Comparison of ENCODE assay signal across 31 mouse cellular contexts in genomic region chr11:17481436-17481996, GRCm38 (mm10).
DNase-seq lines count a peak whose midpoint lies in the region; ATAC-seq and TF ChIP-seq lines count a peak whose summit lies in the region.
"Had no signal": no experiment of that assay in that cellular context is flagged by ENCODE, and none has a peak within 500 bp of the region (broad histone marks: within the 10 kb centered on the region; RNA-seq: fewer than 3 reads in every experiment).

No protein-coding gene starts in this region.

- ATAC-seq in intestine, embryonic 14.5 days (replicated peaks; ENCODE audit: low FRiP score, low TSS enrichment, low read depth) = no peak; the same call in 1 of the 2 replicates
- no peak for ATAC-seq in intestine, postnatal 0 days
- ATAC-seq in lung, embryonic 16.5 days (ENCODE audit: low read depth) = peak; percentile 94
- ATAC-seq in lung, postnatal 0 days = peak; percentile 82
- no peak for ATAC-seq in stomach, embryonic 16.5 days (ENCODE audit: insufficient read depth, low FRiP score)
- ATAC-seq: forebrain, embryonic 15.5 days; inflammation-experienced regulatory T-cells, adult 6 months; Patski had no signal

- no peak overlapping the region for H3K9ac ChIP-seq in intestine, embryonic 14.5 days (ENCODE audit: low read length)
- H3K9ac ChIP-seq in intestine, postnatal 0 days (ENCODE audit: low read depth, low read length) = no peak overlapping the region
- no peak overlapping the region for H3K9ac ChIP-seq in lung, embryonic 16.5 days (ENCODE audit: low read length)
- no peak overlapping the region for H3K9ac ChIP-seq in lung, postnatal 0 days (replicated peaks; ENCODE audit: low read depth)
- no peak overlapping the region for H3K9ac ChIP-seq in stomach, embryonic 16.5 days (ENCODE audit: low read length)
- H3K9ac ChIP-seq: embryonic facial prominence, embryonic 12.5 days; forebrain, embryonic 15.5 days; heart, embryonic 13.5 days; hindbrain, embryonic 13.5 days; liver, embryonic 15.5 days had no signal

- 49% methylated on average over 4 of the region's 4 CpGs for WGBS in intestine, embryonic 14.5 days
- WGBS in intestine, postnatal 0 days = 44% methylated on average over 4 of the region's 4 CpGs
- 29% methylated on average over 4 of the region's 4 CpGs for WGBS in lung, embryonic 16.5 days
- 30% methylated on average over 4 of the region's 4 CpGs for WGBS in lung, postnatal 0 days
- 28% methylated on average over 4 of the region's 4 CpGs for WGBS in stomach, embryonic 16.5 days
- WGBS in midbrain, embryonic 10.5 days = 81% methylated on average over 4 of the region's 4 CpGs

- H3K27me3 ChIP-seq in intestine, embryonic 14.5 days (replicated peaks; ENCODE audit: control insufficient read depth, insufficient read depth, low read length) = no peaks in the 10 kb centered on the region
- H3K27me3 ChIP-seq in intestine, postnatal 0 days (replicated peaks; ENCODE audit: control insufficient read depth, insufficient read depth, low read length) = no peaks in the 10 kb centered on the region
- no peaks in the 10 kb centered on the region for H3K27me3 ChIP-seq in lung, embryonic 16.5 days (ENCODE audit: control insufficient read depth, insufficient read depth, low read depth, low read length)
- H3K27me3 ChIP-seq in lung, postnatal 0 days (replicated peaks; ENCODE audit: insufficient read depth, low read length) = no peaks in the 10 kb centered on the region
- no peaks in the 10 kb centered on the region for H3K27me3 ChIP-seq in stomach, embryonic 16.5 days (ENCODE audit: control insufficient read depth, insufficient read depth, low read length)
- H3K27me3 ChIP-seq in midbrain, embryonic 10.5 days (ENCODE audit: low read depth, poor library complexity, severe bottlenecking) = no peaks in the 10 kb centered on the region
- H3K27me3 ChIP-seq: CH12.LX; embryonic facial prominence, embryonic 12.5 days; forebrain, embryonic 15.5 days; heart, embryonic 13.5 days; hindbrain, embryonic 13.5 days; liver, embryonic 15.5 days; megakaryocyte, embryonic 14.5 days; Patski had no signal

- no peak overlapping the region for H3K4me3 ChIP-seq in intestine, embryonic 14.5 days (ENCODE audit: low read depth, low read length)
- no peak overlapping the region for H3K4me3 ChIP-seq in intestine, postnatal 0 days (ENCODE audit: low read depth, low read length)
- H3K4me3 ChIP-seq in lung, embryonic 16.5 days (ENCODE audit: low read length) = no peak overlapping the region
- H3K4me3 ChIP-seq in lung, postnatal 0 days (ENCODE audit: low read depth, low read length) = no peak overlapping the region
- no peak overlapping the region for H3K4me3 ChIP-seq in stomach, embryonic 16.5 days (replicated peaks; ENCODE audit: low read length)
- H3K4me3 ChIP-seq in midbrain, embryonic 10.5 days = no peak overlapping the region
- H3K4me3 ChIP-seq: embryonic facial prominence, embryonic 12.5 days; forebrain, embryonic 15.5 days; heart, adult 2 months; heart, embryonic 13.5 days; hindbrain, embryonic 13.5 days; left cerebral cortex, adult 2 months; liver, embryonic 15.5 days; megakaryocyte, embryonic 14.5 days had no signal

- no peaks in the 10 kb centered on the region for H3K4me1 ChIP-seq in intestine, embryonic 14.5 days (replicated peaks; ENCODE audit: control insufficient read depth, insufficient read depth, low read length)
- no peaks in the 10 kb centered on the region for H3K4me1 ChIP-seq in intestine, postnatal 0 days (replicated peaks; ENCODE audit: control insufficient read depth, insufficient read depth, low read length)
- peaks cover 5% of the 10 kb centered on the region; the same call in 1 of the 2 replicates for H3K4me1 ChIP-seq in lung, embryonic 16.5 days (replicated peaks; ENCODE audit: control insufficient read depth, insufficient read depth, low read length)
- H3K4me1 ChIP-seq in lung, postnatal 0 days (ENCODE audit: insufficient read depth, low read depth, low read length) = no peaks in the 10 kb centered on the region
- 0 out of 2 replicates have a peak, but pooled peaks cover 2% of the 10 kb centered on the region for H3K4me1 ChIP-seq in stomach, embryonic 16.5 days (ENCODE audit: control insufficient read depth, insufficient read depth, low read length)
- peaks cover 4% of the 10 kb centered on the region; the same call in 1 of the 2 replicates for H3K4me1 ChIP-seq in midbrain, embryonic 10.5 days
- H3K4me1 ChIP-seq: embryonic facial prominence, embryonic 12.5 days; forebrain, embryonic 15.5 days; heart, embryonic 13.5 days; hindbrain, embryonic 13.5 days; liver, embryonic 15.5 days; megakaryocyte, embryonic 14.5 days had no signal

- H3K4me2 ChIP-seq in intestine, embryonic 14.5 days (ENCODE audit: low read length) = no peak overlapping the region
- no peak overlapping the region for H3K4me2 ChIP-seq in intestine, postnatal 0 days (replicated peaks; ENCODE audit: low read depth)
- no peak overlapping the region for H3K4me2 ChIP-seq in lung, embryonic 16.5 days (ENCODE audit: low read depth, low read length)
- H3K4me2 ChIP-seq in lung, postnatal 0 days (replicated peaks; ENCODE audit: low read depth, low read length) = no peak overlapping the region
- no peak overlapping the region for H3K4me2 ChIP-seq in stomach, embryonic 16.5 days (ENCODE audit: low read depth, low read length)
- H3K4me2 ChIP-seq: embryonic facial prominence, embryonic 12.5 days; forebrain, embryonic 15.5 days; heart, embryonic 13.5 days; hindbrain, embryonic 13.5 days; liver, embryonic 15.5 days had no signal

- H3K27ac ChIP-seq in intestine, embryonic 14.5 days (ENCODE audit: low read depth) = peak overlapping the region; percentile 59; the same call in 1 of the 2 replicates
- no peak overlapping the region for H3K27ac ChIP-seq in intestine, postnatal 0 days (ENCODE audit: low read depth, low read length)
- peak overlapping the region; percentile 62 for H3K27ac ChIP-seq in lung, embryonic 16.5 days (ENCODE audit: low read length)
- H3K27ac ChIP-seq in lung, postnatal 0 days (ENCODE audit: low read length) = no peak overlapping the region
- H3K27ac ChIP-seq in stomach, embryonic 16.5 days (ENCODE audit: low read length) = 0 out of 2 replicates have a peak overlapping the region, but pooled peaks have one; percentile 19
- H3K27ac ChIP-seq in midbrain, embryonic 10.5 days (replicated peaks) = no peak overlapping the region
- H3K27ac ChIP-seq: embryonic facial prominence, embryonic 12.5 days; forebrain, embryonic 15.5 days; heart, adult 2 months; heart, embryonic 13.5 days; hindbrain, embryonic 13.5 days; left cerebral cortex, adult 2 months; liver, embryonic 15.5 days had no signal

- no peaks in the 10 kb centered on the region for H3K9me3 ChIP-seq in intestine, embryonic 14.5 days (ENCODE audit: control insufficient read depth, low read length)
- H3K9me3 ChIP-seq in intestine, postnatal 0 days (ENCODE audit: control insufficient read depth) = no peaks in the 10 kb centered on the region
- H3K9me3 ChIP-seq in lung, embryonic 16.5 days (ENCODE audit: control insufficient read depth, low read length) = no peaks in the 10 kb centered on the region
- H3K9me3 ChIP-seq in lung, postnatal 0 days (ENCODE audit: low read length) = no peaks in the 10 kb centered on the region
- H3K9me3 ChIP-seq in stomach, embryonic 16.5 days (replicated peaks; ENCODE audit: control insufficient read depth, low read length) = no peaks in the 10 kb centered on the region
- no peaks in the 10 kb centered on the region for H3K9me3 ChIP-seq in midbrain, embryonic 10.5 days (replicated peaks)
- H3K9me3 ChIP-seq: embryonic facial prominence, embryonic 12.5 days; forebrain, embryonic 15.5 days; G1E; heart, embryonic 13.5 days; hindbrain, embryonic 13.5 days; liver, embryonic 15.5 days; megakaryocyte, embryonic 14.5 days had no signal

- no peak for TF ChIP-seq CTCF in intestine, postnatal 0 days (IDR thresholded peaks at IDR 0.05; ENCODE audit: low read depth)
- TF ChIP-seq CTCF in lung, postnatal 0 days (IDR thresholded peaks at IDR 0.05) = no peak

- TF ChIP-seq EP300 in lung, postnatal 0 days (IDR thresholded peaks at IDR 0.05) = peak; percentile 46; the same call in 1 of the 2 replicates

- DNase-seq in intestine, embryonic 14.5 days (ENCODE audit: low spot score) = no peak
- no peak for DNase-seq in lung, postnatal 14 days
- peak; percentile 67 for DNase-seq in lung, postnatal 0 days (ENCODE audit: low spot score)
- no peak for DNase-seq in embryo, embryonic 9.5 days (ENCODE audit: extremely low spot score)
- no peak for DNase-seq in midbrain, embryonic 10.5 days (ENCODE audit: low spot score)
- DNase-seq: adrenal gland, adult 2 months; B cell, adult 2 months; cerebellum, adult 11 months; cerebellum, postnatal 10 days; gastrocnemius, postnatal 14 days; heart, adult 2 months; liver; midbrain, embryonic 14.5 days; right cerebral cortex, postnatal 14 days; spleen, adult 18-20 months; thymus, adult 18-20 months; thymus, postnatal 36 days had no signal

- H3K36me3 ChIP-seq in intestine, embryonic 14.5 days (ENCODE audit: control insufficient read depth, insufficient read depth, low read length) = no peaks in the 10 kb centered on the region
- no peaks in the 10 kb centered on the region for H3K36me3 ChIP-seq in intestine, postnatal 0 days (ENCODE audit: control insufficient read depth, insufficient read depth)
- no peaks in the 10 kb centered on the region for H3K36me3 ChIP-seq in lung, embryonic 16.5 days (ENCODE audit: control insufficient read depth, insufficient read depth, low read length)
- H3K36me3 ChIP-seq in lung, postnatal 0 days (ENCODE audit: insufficient read depth, low read length) = no peaks in the 10 kb centered on the region
- H3K36me3 ChIP-seq in stomach, embryonic 16.5 days (ENCODE audit: control insufficient read depth, insufficient read depth, low read length) = no peaks in the 10 kb centered on the region
- H3K36me3 ChIP-seq in midbrain, embryonic 10.5 days = no peaks in the 10 kb centered on the region
- H3K36me3 ChIP-seq: embryonic facial prominence, embryonic 12.5 days; forebrain, embryonic 15.5 days; G1E; heart, embryonic 13.5 days; hindbrain, embryonic 13.5 days; liver, embryonic 15.5 days had no signal

Comparison
In these comparisons a context has a peak if more than half of its experiments do, and no peak if none do; other contexts are left out.
1. H3K27ac ChIP-seq: peak in intestine, embryonic 14.5 days (single experiment), lung, embryonic 16.5 days (single experiment) and stomach, embryonic 16.5 days (single experiment); none in intestine, postnatal 0 days (single experiment), lung, postnatal 0 days (single experiment) and midbrain, embryonic 10.5 days (single experiment).
2. ATAC-seq: peak in lung, embryonic 16.5 days (single experiment) and lung, postnatal 0 days (single experiment); none in intestine, embryonic 14.5 days (single experiment), intestine, postnatal 0 days (single experiment) and stomach, embryonic 16.5 days (single experiment).